In genomic region chr6:28488204-28488851, GRCm38 (mm10) we compare ENCODE assay signal across 20 mouse cellular contexts. TPM values are rescaled to one million over a fixed set of nuclear protein-coding genes. Genes with fewer than 3 reads are reported as not detected.
"Had no signal": no experiment of that assay in that cellular context is flagged by ENCODE, and none has a peak within 500 bp of the region (broad histone marks: within the 10 kb centered on the region; RNA-seq: fewer than 3 reads in every experiment).

No protein-coding gene starts in this region.

- H3K9me3 ChIP-seq: limb, embryonic 10.5 days; liver, embryonic 13.5 days; midbrain, embryonic 13.5 days; stomach, embryonic 15.5 days had no signal

- H3K27ac ChIP-seq: left cerebral cortex, adult 2 months; limb, embryonic 10.5 days; liver, embryonic 13.5 days; midbrain, embryonic 13.5 days; stomach, embryonic 15.5 days had no signal

- H3K4me3 ChIP-seq: left cerebral cortex, adult 2 months; limb, embryonic 10.5 days; liver, embryonic 13.5 days; midbrain, embryonic 13.5 days; stomach, embryonic 15.5 days had no signal

- H3K4me1 ChIP-seq: stomach, embryonic 15.5 days had no signal

- H3K27me3 ChIP-seq: liver, embryonic 13.5 days; midbrain, embryonic 13.5 days; stomach, embryonic 15.5 days had no signal

- H3K4me2 ChIP-seq: liver, embryonic 13.5 days; midbrain, embryonic 13.5 days; stomach, embryonic 15.5 days had no signal

- DNase-seq: liver, embryonic 13.5 days; lung, adult 2 months; lung, postnatal 36 days; right cerebral cortex, postnatal 14 days; thymus, postnatal 36 days had no signal

- H3K9ac ChIP-seq: liver, embryonic 13.5 days; midbrain, embryonic 13.5 days; stomach, embryonic 15.5 days had no signal

- ATAC-seq: lung, postnatal 0 days; midbrain, embryonic 13.5 days had no signal

RNA-seq across cellular contexts. Expression of gene Pax4, which starts 39.2 kb away (rescaled TPM):
- total RNA-seq: layer of hippocampus, adult 8-10 months; layer of hippocampus, postnatal 14 days; left cerebral cortex, adult 2 months; left cerebral cortex, postnatal 14 days; megakaryocyte progenitor cell, adult 5-6 weeks; midbrain, postnatal 0 days had no signal
- polyA plus RNA-seq: limb, embryonic 10.5 days; limb, embryonic 14.5 days; liver, embryonic 13.5 days; lung, adult 2 months; lung, postnatal 0 days; midbrain, embryonic 13.5 days; neural tube, embryonic 14.5 days; spleen, adult 2 months; testis, adult 2 months; thymus, postnatal 0 days had no signal
